Mouse (Mus musculus) MN1 (cell line): ENCODE measurements around the gene Cdc34.

Source experiments
- DNase-seq: peaks from one replicate; pipeline ENCODE4 v3.0.0-alpha.2; 2016; ENCODE audit warnings: low spot score

Cdc34 gene

DNA sequence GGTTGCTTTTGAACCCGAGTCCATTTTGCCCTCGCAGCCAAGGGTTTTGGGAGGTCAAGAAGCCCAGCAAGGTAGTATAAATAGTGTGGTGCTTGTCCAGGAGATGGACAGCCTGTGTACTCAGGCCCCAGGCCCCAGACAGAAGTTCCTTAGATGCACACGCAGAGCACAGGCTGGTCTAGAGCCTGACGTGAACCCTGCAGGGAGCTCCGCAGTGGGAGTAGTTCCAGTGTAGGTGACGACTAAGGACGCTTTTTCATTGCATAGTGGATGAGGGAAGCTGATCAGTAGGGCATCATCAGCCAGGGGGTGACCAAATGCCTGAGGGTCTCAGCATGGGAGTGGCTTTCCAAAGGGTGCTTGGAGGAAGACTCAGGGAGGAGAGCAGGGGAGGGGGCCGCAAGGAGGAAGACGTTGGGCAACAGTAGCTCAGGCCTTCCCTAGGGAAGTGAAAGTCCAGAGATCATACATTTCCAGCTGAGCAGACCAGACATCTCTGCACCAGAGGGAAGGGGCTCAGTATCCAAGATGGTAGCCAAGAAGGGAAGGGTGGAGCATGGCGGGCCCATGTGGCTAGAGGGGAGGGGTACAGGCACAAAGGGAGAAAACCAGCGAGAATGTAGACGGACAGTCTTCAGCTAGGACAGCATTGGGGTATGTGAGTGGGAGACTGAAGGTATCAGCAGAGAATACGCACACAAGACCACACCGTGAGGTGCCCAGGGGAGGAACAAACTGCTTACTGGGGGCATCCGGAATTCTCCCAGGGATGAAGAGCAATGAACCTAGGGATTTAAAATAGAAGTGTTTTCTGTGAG is 11.7 kb upstream of the Cdc34 start:
- no peak for DNase-seq

DNA sequence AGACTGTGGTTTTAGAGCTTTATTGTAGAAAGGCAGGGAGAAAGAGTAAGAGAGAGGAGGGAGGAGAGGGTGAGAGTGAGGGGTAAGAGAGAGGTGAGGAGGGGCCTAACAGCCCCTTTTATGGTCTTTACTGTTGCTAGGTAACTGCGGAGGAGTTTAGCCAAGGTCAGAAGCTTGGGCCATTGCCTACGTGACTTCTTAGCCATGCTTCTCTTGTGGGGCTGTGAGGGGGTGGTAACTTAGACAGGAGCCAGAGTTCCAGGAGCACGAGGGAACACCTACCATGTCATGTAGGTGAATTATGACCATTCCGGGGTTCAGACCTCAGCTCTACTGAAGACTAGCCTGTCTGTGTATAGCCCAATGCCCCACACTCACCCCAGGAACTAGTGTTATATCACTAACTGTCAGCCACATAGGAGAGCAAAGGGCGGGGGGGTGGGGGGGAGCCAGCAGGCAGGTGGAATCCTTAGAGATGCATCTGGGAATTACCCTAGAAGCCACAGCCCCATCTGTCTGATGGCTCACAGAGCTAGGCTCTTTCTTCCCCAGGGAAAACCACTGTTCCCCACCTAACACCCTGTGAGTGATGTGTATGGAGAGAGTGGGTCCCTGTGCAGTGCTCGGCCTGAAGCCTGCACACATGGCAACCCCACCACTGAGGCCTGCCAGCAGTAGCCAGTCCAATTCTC is 10.5 kb upstream of the Cdc34 start:
- no peak for DNase-seq

DNA sequence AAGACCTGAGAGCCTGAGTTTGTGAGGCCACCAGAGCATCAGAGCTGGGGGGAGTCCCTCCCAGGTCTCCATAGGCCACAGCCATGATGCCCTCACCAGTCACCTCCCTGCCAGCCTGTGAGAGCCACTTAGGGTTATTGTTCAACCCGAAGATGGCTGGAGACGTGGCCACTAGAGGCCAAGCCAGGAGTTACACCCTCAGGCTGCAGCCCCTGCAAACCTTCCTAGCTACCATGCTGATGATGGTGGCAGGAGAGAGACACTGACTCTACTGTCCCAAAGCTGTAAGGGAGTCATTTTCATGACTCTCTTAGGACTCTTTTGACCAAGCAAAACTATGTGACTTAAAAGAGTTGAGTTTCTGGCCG is 9.9 kb upstream of the Cdc34 start:
- no peak for DNase-seq

DNA sequence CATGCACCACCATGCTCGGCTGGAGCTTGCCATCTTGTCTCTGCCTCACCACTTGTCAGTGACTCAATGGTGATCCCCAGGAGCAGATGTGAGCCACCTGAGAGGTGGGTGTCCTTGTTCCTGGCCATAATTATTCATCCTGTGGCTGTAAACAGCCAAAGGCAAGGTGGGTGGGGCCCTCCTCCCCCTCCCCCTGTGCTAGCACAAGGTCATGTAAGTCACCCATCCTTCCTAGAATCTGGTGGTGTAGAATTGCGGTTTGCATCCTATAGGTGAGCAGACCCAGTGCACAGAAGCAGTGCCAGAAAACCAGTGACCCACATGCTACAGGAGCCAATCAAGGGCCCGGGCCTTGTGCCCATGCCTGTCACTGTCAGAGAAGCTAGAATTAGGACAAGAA is 8.9 kb upstream of the Cdc34 start:
- DNase-seq, result no peak

DNA sequence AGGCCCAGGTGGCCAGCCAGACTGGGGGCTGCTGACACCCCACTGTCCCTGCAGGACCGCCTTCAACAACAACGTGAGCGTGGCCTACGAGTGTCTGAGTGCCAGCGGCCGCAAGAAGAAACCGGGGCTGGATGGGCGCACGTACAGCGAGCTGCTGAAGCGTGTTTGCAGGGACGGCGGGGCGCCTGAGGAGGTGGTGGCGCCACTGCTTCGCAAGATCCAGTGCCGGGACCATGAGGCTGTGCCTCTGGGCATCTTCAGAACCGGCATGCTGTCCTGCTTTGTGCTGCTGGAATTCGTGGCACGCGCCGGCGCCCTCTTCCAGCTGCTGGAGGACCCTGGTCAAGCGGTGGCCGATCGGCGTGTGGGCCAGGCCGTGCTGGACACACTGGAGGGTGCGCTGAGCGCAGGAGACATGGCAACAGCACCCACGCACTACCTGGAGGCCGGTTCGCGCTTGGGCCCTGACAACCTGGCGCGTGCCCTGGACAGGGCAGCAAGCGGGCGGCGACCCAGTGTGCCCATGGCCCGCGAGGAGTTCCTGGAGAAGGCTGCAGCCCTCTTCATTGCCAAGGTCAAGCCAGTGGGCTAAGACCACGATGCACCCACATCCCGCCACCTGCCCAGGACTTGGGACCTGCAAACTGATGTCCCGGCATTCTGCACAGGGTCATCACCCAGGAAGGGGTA is 6.5 kb upstream of the Cdc34 start:
- no peak for DNase-seq

DNA sequence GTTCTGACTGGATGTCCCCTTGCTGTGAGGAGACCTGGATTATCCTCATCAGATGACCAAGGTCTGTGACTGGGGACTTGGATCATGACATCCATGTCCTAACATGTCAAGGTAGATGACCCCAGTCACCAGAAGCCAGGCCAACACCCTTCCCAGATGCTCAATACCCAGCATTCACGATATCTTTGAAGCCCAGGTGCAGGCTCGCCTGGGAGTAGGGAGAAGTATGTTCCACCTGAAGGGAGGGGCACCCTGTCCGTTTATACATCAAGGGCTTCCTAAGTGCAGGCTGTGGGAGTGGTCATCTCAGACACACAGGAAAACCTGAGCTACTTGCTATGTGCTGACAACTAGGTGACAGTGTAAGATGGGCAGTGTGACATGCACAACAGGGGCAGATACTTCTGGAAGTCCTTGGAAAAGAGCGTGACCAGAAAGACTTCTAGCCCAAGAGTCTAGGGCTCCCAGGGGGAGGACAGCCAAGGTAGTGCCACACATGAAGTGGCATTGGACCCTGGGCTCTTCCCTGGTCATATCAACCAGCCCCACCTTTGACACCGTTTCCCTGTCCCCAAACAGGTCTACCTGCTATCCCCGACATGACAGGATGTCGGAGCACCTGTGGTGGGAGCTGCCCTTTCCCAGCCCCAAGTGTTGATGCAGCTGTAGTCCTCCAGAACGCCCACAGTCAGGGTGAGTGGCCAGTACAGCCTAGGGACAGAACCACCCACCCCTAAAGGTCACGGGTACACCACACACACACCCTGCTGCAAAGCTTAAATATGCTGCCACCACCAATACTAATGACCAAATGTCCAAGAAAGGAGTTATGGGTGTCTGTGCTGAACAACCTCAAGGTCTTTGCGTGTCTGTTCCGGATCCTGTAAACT is 1.1 kb upstream of the Cdc34 start:
- DNase-seq, result no peak

DNA sequence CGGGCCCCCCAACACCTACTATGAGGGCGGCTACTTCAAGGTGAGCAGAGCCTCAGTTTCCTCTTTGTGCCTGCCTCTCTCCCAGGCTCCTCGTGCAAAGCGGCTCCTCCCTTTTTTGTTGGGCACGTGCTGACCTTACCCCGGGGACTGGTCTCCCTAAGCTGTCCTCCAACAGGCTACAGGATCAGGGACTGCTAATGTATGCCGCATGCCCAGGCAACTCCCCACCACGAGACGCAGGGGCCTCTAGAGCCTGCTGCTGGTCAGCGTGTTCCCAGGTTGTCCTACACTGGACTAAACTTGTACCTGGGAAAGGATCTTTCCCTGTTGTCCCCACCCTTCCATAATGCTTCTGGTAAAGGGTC is 538 bp downstream of the Cdc34 start:
- DNase-seq, result peak; percentile 75

DNA sequence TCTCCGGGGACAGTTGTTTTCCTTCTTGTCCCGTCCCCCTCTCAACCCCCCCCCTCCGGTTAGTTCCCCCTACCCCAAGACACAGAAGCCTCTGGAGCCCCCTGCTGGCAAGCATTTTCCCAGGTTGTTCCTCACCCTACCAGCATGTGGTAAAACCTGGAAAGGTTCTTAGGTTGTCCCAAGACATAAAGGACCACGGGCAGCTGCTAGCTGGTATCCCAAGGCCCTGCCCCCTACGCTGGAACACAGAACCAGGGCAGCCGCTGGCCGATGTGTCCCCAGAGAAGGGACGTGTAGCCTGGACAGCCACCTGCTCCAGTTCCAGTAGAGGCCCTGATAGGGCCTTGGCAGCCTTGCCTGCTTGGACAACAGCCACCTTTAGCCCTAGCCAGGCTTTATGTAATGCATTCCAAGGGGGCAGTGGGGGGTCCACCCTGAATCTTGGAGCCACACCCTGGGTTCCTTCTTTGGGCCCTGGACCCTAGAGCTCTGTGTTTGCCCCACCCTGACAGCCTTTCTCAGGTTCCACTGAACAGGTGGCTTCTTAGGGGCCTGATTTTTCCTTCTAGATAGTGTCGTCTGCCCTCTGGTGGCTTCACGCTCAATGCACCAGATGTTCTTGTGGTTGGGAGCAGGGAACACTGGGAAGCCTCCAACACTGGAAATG is 1.1 kb downstream of the Cdc34 start:
- DNase-seq, result peak; percentile 93

DNA sequence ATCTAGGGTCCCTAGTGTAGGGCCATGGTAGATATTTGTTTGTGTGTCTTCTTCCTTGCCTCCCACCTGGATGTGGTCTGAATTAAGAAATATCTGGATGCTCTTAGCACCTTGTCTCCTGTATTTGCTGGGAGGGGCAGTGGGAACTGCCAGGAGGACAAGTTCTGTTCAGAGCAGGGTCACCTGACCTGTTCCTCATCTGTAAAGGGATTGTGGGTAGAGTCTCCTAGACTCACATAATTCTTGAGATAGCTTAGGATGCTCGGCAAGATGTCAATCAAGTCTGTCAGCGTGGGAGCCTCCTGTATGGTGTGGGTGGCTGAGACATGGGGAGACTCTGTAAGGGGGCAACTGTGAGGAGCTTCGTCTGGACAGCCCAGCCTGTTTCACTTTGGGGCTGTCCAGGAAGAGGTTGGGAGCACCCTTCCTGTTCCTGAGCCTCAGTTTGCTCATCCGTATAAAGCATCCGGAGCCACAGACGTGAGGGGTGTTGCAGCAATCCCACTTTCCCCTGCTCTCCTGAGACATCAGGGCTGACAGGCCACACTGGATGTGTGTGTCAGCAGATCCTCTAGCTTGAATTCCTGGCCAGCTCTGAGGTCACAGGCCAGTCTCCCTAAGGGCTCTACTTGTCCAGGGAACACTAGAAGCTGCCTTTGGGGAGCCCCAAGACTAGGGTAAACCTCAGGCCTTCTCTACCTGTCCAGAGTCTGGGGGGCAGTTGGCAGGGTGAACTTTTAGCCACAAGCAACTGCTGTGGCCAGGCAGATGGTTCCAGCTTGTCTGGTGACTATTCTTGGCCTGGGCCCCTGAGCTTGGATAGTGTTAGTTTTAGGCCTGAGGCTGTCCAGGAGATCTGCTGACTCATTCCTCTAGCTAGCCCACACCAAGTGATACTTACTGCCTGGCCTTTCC is 2.0 kb downstream of the Cdc34 start:
- peak; percentile 69 for DNase-seq

DNA sequence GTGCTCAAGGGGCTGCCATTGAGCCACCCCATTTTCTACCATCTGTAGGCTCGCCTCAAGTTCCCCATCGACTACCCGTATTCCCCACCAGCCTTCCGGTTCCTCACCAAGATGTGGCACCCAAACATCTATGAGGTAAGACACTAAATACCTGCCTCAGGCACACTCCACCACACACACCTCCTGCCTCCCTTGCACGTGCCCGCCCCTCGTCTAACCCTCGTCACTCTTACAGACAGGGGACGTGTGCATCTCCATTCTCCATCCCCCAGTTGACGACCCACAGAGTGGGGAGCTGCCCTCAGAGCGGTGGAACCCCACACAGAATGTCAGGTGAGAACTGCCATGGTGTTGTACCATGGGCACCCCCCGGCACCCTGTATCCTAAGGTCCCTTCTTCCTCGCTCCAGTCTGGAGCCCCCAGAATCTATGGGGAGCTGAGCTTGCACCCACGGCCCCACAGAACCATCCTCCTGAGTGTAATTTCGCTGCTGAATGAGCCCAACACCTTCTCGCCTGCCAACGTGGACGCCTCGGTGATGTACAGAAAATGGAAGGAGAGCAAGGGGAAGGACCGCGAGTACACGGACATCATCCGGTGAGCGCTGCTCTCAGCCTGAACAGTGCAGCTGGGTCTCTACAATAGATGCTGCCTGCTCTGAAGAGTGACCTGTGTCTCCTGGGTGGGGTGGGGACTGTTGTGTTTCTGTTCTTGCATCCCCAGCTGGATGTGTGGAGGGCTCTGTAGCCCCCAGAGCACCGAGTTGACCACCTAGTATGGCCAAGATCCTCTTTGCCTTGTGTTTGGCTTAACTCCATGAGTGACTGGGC is 3.0 kb downstream of the Cdc34 start:
- DNase-seq, result no peak

DNA sequence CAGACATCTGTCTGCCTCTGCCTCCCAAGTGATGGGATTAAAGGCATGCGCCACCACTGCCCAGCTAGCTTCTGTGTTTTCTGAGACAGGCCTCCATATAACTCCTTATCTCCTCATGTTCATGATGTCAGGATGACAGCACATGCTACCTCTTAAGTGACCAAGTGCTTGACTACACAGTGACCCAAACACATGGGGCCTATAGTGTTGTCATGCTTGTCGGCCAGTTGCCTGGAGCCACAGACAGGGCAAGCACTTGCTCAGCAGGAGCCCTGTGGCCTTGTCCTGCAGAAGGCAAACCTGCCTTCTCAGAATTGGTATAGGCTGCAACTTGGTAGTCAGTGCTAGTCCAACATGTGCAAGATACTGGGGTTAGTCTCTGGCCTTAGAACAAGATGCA is 4.2 kb downstream of the Cdc34 start:
- no peak for DNase-seq

DNA sequence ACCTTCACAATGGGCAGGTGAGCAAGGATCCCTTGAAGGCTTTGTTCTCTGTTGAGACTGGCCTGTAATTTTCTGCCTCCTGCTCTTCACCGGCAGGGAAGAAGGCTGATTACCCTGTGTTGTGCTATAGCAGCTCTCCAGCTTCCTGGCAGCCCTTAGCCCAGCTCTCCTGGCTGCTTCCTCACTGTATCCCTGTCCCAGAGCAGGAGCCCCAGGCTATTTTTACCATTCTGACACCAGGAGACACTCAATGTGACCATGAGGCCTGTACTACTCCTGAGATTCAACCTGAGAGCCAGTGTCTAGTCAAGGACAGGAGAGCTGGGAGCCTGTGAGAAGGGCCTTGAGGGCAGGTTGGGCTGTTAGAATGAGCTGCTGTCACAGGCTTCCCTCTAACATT is 4.7 kb downstream of the Cdc34 start:
- DNase-seq, result no peak

DNA sequence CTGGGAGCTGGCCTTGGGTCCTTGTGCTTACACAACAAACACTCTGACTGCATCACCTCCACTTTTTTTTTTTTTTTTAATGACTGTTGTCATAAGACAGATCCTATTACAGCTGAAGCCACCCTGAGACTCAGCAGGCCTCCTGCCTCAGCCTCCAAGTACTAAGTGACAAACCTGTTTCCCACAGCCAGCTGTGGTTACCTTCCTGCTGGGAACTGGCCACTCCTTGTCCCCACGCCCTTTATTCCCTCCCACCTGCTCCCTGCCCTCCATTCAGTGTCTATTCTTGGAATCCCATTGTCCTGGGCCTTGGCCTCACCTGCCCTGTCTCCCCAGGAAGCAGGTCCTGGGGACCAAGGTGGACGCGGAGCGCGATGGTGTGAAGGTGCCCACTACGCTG is 5.5 kb downstream of the Cdc34 start:
- no peak for DNase-seq

DNA sequence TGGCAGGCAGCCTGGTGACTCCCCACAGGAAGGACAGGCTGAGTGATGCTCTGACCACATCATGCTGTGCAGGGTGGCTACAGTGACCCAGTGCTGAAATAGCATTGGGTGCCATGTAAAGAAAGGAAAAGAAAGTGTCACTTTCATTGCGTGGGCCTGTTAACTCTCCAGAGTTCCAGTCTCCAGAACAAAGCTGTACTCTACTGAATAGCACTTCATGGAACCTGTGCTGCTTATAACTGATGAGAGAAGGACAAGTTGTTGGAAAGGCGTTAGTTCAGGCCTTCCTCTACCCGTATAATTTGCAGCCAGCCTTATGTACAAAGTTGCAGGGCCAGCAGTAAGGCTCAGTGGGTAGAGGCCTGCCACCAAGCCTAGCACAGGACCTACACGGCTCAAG is 6.7 kb downstream of the Cdc34 start, which contains the start of gene Gzmm:
Gene Gzmm (plus strand): TSS at position 301 of the 400 bp plus-strand sequence.
- DNase-seq, result no peak

DNA sequence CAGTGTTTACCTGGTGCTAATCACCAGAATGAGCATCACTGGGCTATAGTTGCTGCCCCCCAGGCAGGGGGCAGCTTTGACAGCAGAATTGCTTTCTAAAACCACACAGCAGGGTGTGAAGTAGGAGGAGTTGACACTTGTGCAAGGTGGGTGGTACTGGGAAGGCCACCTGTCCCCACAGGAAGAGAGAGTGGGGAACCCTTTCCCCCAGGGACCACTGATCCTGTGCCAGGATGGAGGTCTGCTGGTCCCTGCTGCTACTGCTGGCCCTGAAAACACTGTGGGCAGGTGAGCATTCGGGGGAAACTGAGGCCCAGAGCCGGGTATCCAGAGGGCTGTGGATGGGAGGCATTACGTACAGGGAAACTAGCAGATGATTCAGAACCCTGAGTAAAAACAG is 7.2 kb downstream of the Cdc34 start:
- no peak for DNase-seq

DNA sequence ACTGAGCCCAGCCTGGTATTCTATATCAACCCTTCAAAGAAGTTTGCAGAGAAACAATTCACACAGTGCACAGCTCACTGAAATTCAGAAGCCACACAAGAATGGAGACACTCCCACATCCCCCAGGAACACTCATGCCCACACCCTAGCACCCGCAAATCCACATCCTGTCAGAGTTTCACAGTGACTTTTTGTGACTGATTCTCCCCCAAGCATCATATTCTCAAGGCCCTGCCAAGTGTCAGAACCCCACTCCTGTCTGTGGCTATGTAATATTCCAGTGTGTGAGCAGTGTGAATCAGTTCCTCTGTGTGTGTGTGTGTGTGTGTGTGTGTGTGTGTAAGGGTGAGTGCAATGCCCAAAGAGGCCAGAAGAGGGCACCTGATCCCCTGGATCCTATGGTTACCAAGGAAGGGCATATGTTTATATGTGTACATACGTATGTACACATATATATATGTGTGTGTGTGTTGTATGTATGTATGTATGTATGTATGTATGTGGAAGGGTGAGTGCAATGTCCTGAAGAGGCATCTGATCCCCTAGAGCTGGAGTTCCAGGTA is 10.1 kb downstream of the Cdc34 start:
- DNase-seq, result no peak

DNA sequence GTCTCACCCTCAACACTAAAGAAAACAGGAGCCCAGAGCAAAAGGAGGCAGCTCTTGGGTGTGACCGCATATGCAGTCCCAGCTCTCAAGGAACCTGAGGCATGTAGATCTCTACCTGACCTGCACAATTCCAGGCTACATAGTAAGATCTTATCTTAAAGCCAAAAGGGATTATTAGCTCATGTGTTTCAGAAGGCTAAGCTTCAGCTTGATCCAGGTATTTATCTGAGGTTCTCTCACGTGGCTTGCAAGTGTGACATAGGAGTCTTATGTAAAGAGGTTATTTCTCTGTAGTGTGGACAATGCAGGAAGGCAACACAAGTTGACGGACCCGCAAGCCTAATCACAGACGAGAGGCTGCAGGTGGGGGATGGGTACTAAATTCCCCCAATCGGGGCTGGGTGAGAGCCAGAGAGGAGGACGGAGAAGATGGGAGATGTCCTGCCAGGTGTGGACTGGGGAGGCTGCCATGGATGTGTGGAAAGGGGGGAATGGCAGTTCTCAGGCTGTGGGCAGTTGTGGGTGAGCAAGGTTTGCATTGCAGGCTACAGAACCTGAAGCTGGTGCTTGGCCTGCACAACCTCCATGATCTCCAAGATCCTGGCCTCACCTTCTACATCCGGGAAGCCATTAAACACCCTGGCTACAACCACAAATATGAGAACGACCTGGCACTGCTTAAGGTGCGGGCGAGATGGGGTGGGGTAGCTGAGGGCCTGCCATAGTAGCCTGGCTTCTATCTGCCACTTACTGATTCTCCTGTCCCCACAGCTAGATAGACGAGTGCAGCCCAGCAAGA is 11.8 kb downstream of the Cdc34 start:
- DNase-seq, result no peak

DNA sequence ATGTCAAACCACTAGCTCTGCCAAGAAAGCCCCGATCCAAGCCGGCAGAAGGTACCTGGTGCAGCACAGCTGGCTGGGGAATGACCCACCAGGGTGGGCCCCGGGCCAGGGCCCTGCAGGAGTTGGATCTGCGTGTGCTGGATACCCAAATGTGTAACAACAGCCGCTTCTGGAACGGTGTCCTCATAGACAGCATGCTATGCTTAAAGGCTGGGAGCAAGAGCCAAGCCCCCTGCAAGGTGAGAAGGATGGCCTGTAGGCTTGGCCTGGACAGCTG is 12.3 kb downstream of the Cdc34 start:
- no peak for DNase-seq
